Mouse (Mus musculus) forebrain, embryonic 13.5 days (tissue): ENCODE measurements around the gene Pde6d. TPM values are rescaled to one million over a fixed set of nuclear protein-coding genes. Genes with fewer than 3 reads are reported as not detected.
"Not testable (repeated sequence)": the region's sequence is repeated elsewhere in the genome, so short reads cannot be mapped to it uniquely, and the experiment has no call there.

Experiments used
- ATAC-seq: fragments of 200-750 bp; cut with Nextera tagmentation; 2 replicates; pipeline ENCODE4 v1.8.0; 2017
- H3K27ac ChIP-seq: fragments of 300-500 bp; sonication (generic); 2 replicates; pipeline ENCODE4 v1.5.1; 2015; ENCODE audit warnings: inconsistent platforms, mild to moderate bottlenecking, moderate library complexity
- H3K27me3 ChIP-seq: fragments of 300-500 bp; sonication (generic); 2 replicates; pipeline ENCODE4 v1.6.1; 2015; ENCODE audit warnings: mild to moderate bottlenecking, inconsistent platforms
- H3K36me3 ChIP-seq: fragments of 300-500 bp; sonication (generic); 2 replicates; pipeline ENCODE4 v1.6.1; 2015; ENCODE audit warnings: mild to moderate bottlenecking, inconsistent platforms; ENCODE audit not compliant: poor library complexity, severe bottlenecking
- H3K4me1 ChIP-seq: fragments of 300-500 bp; sonication (generic); 2 replicates; pipeline ENCODE4 v1.6.1; 2015; ENCODE audit warnings: inconsistent platforms
- H3K4me2 ChIP-seq: fragments of 300-500 bp; sonication (generic); 2 replicates; pipeline ENCODE4 v1.6.1; 2015; ENCODE audit warnings: inconsistent platforms, mild to moderate bottlenecking, moderate library complexity
- H3K4me3 ChIP-seq: fragments of 300-500 bp; sonication (generic); 2 replicates; pipeline ENCODE4 v1.5.1; 2015; ENCODE audit warnings: mild to moderate bottlenecking, inconsistent platforms
- H3K9ac ChIP-seq: fragments of 300-500 bp; sonication (generic); 2 replicates; pipeline ENCODE4 v1.6.1; 2015; ENCODE audit warnings: mild to moderate bottlenecking, inconsistent platforms
- H3K9me3 ChIP-seq: fragments of 300-500 bp; sonication (generic); replicated peaks from 2 replicates; pipeline ENCODE4 v1.6.1; 2016; ENCODE audit warnings: inconsistent platforms
- WGBS: fragments of 180-500 bp; shearing (Covaris S2); methylation state at CpG from one replicate; pipeline ENCODE4 v1.1.7; 2015; 5-methylcytosine and 5-hydroxymethylcytosine counted together
- polyA plus RNA-seq: library from polyadenylated mRNA; unstranded; fragments of >200 nt; fragmentation: Nextera tagmentation; extraction: Ambion mirVana; gene quantifications from 2 replicates; pipeline ENCODE4 v1.2.1, GENCODE M21; 2015

Gene Pde6d
- polyA plus RNA-seq, 1 experiment from 2014 or later, result 84.4 TPM

DNA sequence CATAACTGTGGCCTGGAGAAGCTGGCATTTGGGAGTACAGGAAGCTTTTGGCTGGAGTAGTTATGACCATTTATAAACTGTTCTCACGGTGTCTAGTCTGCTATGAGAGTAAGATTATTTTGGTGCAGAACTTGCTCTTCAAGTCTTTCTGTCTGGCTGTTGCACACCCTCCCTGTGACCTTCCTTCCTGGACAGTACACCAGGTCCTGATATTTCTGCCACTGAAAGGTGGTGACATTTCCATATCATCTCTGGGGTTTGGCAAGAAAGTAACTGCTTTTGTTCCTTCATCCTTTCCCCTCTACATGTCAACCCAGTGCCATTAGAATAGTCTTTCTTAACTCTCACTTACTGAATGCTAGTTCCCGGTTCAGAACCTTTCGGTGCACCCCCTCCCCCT, 23.2 kb downstream of the Pde6d start:
- H3K27me3 ChIP-seq, result no peaks in the 10 kb centered on the region
- no peaks in the 10 kb centered on the region for H3K9me3 ChIP-seq
- H3K9ac ChIP-seq, result no peak overlapping the region
- H3K4me2 ChIP-seq, result no peak overlapping the region
- H3K4me1 ChIP-seq, result no peaks in the 10 kb centered on the region
- H3K4me3 ChIP-seq, result no peak overlapping the region
- no peak for ATAC-seq
- WGBS, result 89% methylated on average over 3 of the region's 3 CpGs
- H3K27ac ChIP-seq, result no peak overlapping the region
- peaks cover 36% of the 10 kb centered on the region for H3K36me3 ChIP-seq

DNA sequence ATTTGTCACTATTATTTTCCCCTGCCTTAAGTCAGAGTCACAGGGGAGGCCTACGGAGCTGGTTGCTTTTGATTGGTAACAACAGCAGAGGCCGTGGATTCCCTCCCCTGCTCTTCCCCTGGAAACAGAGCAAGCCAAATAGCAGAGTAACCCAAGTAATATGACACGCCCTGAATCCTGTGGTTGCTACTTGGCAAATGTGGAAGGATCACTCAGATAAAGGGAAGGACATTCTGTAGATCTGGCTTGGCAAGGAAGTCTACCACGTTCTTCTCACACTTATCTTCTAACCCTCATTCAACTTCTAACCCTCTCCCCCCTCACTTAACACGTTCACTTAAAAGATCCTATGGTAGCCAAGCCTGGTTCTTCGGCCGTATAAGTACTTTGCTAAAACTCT, 24.6 kb downstream of the Pde6d start:
- Histone ChIP-seq H3K36me3 (peaks cover 22% of the 10 kb centered on the region), H3K4me2 (no peak overlapping the region)

DNA sequence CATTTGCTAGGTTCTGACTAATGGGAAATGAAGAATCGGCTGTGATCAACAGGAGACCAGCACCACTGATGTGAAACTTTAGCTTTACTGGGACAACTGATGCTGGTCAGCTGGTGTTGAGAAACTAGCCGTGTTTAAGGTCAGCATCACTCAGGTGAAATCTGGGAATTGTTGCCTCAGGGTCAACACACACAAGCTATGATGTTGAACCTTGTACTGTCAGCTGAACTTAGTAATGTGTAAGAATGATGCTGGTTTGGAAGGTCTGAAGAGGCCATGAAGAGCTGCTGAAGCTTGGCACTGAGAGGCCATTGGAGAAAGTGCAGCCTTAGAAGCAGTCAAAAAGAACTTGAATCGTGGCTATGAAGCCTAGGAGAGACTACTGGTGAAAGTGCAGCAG, 26.8 kb downstream of the Pde6d start:
- Histone ChIP-seq H3K4me3 (no peak overlapping the region), H3K27ac (no peak overlapping the region), H3K9ac (no peak overlapping the region), H3K36me3 (peaks cover 14% of the 10 kb centered on the region), H3K4me1 (no peaks in the 10 kb centered on the region), H3K4me2 (no peak overlapping the region), H3K9me3 (no peaks in the 10 kb centered on the region), H3K27me3 (no peaks in the 10 kb centered on the region)
- ATAC-seq, result no peak
- WGBS, result 90% methylated on average over 3 of the region's 3 CpGs

More for the DNA sequence above, 24.6 kb downstream of the Pde6d start:
- Histone ChIP-seq H3K9me3 (no peaks in the 10 kb centered on the region), H3K27me3 (no peaks in the 10 kb centered on the region), H3K9ac (no peak overlapping the region), H3K4me3 (no peak overlapping the region), H3K4me1 (no peaks in the 10 kb centered on the region), H3K27ac (no peak overlapping the region)
- 83% methylated on average over 7 of the region's 7 CpGs for WGBS
- ATAC-seq, result no peak

DNA sequence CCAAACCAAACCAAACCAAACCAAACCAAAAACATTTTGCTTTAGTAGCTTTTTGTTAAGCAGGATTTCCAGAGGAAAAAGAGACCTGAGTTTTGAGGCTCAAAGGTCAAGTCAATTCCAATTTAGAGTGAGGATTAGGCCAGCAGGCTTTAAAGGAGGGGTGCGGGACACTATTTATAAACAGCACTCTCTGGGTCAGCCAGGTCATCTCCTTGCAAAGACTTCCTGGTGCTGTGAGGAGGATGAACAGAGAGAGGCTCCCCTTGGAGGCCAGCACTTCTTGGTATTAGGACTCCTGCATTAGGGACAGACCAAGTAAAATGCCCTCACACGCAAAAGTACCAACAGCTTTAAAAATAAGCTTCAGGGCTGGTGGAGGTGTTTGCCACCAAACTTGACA, 30.6 kb downstream of the Pde6d start:
- no peak for ATAC-seq
- H3K4me2 ChIP-seq, result no peak overlapping the region
- WGBS, result 26% methylated on average over 2 of the region's 2 CpGs

DNA sequence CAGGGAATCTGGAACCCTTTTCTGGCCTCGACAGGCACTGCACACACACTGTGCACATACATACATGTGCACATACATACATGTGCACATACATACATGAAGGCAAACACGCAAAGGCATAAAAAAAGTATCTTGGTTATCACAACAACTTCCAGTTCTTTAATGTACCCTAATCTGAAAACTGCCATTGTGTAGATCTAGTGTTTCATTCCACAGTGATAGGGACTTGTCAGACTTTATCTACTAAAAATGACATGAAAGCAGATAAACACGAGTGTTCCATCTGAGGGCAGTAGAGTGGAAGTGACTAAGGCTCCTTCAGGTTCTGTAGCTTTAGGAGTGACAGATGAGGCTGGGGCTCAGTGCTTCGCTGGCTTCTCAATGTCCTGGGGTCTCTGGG, 31.1 kb downstream of the Pde6d start:
- Histone ChIP-seq H3K4me1 (0 out of 2 replicates have a peak, but pooled peaks cover 6% of the 10 kb centered on the region), H3K9me3 (no peaks in the 10 kb centered on the region), H3K9ac (no peak overlapping the region), H3K36me3 (peaks cover 22% of the 10 kb centered on the region; the same call in 1 of the 2 replicates), H3K4me2 (no peak overlapping the region), H3K27me3 (no peaks in the 10 kb centered on the region), H3K27ac (no peak overlapping the region), H3K4me3 (no peak overlapping the region)
- ATAC-seq, result no peak
- 84% methylated on average over 4 of the region's 4 CpGs for WGBS

More for the DNA sequence above, 30.6 kb downstream of the Pde6d start:
- Histone ChIP-seq H3K9me3 (no peaks in the 10 kb centered on the region), H3K9ac (no peak overlapping the region), H3K4me3 (no peak overlapping the region), H3K27me3 (no peaks in the 10 kb centered on the region), H3K27ac (no peak overlapping the region), H3K4me1 (0 out of 2 replicates have a peak, but pooled peaks cover 3% of the 10 kb centered on the region), H3K36me3 (peaks cover 20% of the 10 kb centered on the region)

DNA sequence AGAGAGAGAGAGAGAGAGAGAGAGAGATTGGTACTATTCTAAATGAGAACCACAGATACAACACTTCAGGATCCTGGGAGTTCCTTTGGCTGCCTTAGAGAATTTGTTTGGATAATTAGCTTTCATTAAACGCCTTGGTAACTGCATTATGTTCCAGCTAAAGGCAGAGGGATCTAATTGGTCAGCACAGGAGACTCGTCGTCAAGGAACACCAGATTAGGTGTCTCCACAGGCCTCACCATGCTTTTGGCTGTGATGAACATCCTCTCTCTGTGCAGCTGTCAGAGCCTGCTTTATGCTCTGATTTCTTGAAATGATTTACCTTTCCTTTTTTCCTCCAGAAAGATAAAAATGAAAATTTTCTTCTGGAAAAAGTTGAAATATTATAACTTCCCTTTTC, 35.6 kb downstream of the Pde6d start:
- H3K27ac ChIP-seq, result no peak overlapping the region
- peaks cover 60% of the 10 kb centered on the region for H3K36me3 ChIP-seq
- WGBS, result 13% methylated on average over 3 of the region's 3 CpGs
- no peak for ATAC-seq
- H3K27me3 ChIP-seq, result no peaks in the 10 kb centered on the region
- 0 out of 2 replicates have a peak, but pooled peaks cover 6% of the 10 kb centered on the region for H3K4me1 ChIP-seq
- H3K9me3 ChIP-seq, result no peaks in the 10 kb centered on the region
- H3K4me2 ChIP-seq, result no peak overlapping the region
- no peak overlapping the region for H3K4me3 ChIP-seq
- H3K9ac ChIP-seq, result no peak overlapping the region

DNA sequence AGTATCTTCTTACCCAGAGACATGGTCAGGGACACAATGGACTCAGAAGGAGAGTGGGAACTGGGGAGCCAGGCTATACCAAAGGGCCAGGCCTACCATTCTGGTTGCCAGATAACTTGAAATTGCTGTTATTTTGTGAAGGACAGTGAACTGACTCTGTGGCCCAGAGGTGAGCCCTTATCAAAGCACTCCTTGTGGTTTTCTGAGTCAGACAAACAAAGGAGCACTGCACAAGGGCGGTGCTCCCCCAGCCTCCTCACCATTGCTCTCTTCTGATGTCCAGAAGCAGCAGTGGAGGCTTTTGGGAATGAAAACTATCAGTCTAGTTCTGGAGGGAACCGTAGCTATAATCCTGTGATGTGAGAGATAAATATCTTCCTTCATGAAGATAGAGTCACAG, 39.8 kb downstream of the Pde6d start:
- H3K27ac ChIP-seq, result no peak overlapping the region
- 0 out of 2 replicates have a peak, but pooled peaks cover 6% of the 10 kb centered on the region for H3K4me1 ChIP-seq
- peaks cover 64% of the 10 kb centered on the region for H3K36me3 ChIP-seq
- no peaks in the 10 kb centered on the region for H3K9me3 ChIP-seq
- H3K27me3 ChIP-seq, result no peaks in the 10 kb centered on the region
- WGBS, result 97% methylated on average over 2 of the region's 2 CpGs
- no peak for ATAC-seq
- no peak overlapping the region for H3K4me3 ChIP-seq
- H3K9ac ChIP-seq, result no peak overlapping the region
- no peak overlapping the region for H3K4me2 ChIP-seq

DNA sequence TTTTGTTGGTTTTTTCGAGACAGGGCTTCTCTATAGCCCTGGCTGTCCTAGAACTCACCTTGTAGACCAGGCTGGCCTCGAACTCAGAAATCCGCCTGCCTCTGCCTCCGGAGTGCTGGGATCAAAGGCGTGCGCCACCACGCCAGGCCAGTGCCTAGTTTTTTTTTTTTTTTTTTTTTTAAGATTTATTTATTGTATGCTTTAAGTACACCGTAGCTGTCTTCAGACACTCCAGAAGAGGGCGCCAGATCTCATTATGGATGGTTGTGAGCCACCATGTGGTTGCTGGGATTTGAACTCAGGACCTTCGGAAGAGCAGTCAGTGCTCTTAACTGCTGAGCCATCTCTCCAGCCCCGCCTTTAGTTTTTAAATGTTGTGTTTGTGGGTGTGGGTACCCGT, 42.8 kb downstream of the Pde6d start:
- H3K9ac ChIP-seq, ATAC-seq, H3K4me2 ChIP-seq, H3K27ac ChIP-seq, H3K9me3 ChIP-seq, H3K4me1 ChIP-seq, H3K27me3 ChIP-seq, H3K4me3 ChIP-seq: not testable (repeated sequence)
- peaks cover 36% of the 10 kb centered on the region for H3K36me3 ChIP-seq
- WGBS, result 89% methylated on average over 12 of the region's 12 CpGs

DNA sequence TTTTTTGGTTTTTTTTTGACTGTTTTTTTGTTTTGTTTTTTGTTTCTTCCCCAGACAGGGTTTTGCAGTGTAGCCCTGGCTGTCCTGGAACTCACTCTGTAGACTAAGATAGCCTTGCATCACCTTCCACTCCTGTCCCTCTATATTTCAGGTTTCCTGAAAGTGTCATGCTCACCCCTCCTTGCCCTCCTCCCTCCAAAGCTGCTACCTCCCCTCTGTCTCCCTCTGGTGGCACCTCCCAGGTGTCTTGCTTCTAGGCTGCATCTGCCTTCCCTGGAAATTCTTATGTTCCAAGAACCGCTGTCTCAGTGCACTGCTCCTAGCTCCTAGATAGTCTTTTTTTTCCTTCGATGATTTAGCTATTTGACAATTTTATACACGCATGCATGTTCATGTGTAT, 44.0 kb downstream of the Pde6d start:
- Histone ChIP-seq H3K4me1 (no peaks in the 10 kb centered on the region), H3K36me3 (peaks cover 29% of the 10 kb centered on the region), H3K9me3 (no peaks in the 10 kb centered on the region), H3K27me3 (no peaks in the 10 kb centered on the region), H3K4me2 (no peak overlapping the region), H3K27ac (no peak overlapping the region), H3K9ac (no peak overlapping the region), H3K4me3 (no peak overlapping the region)
- no peak for ATAC-seq
- 57% methylated on average over 3 of the region's 3 CpGs for WGBS

DNA sequence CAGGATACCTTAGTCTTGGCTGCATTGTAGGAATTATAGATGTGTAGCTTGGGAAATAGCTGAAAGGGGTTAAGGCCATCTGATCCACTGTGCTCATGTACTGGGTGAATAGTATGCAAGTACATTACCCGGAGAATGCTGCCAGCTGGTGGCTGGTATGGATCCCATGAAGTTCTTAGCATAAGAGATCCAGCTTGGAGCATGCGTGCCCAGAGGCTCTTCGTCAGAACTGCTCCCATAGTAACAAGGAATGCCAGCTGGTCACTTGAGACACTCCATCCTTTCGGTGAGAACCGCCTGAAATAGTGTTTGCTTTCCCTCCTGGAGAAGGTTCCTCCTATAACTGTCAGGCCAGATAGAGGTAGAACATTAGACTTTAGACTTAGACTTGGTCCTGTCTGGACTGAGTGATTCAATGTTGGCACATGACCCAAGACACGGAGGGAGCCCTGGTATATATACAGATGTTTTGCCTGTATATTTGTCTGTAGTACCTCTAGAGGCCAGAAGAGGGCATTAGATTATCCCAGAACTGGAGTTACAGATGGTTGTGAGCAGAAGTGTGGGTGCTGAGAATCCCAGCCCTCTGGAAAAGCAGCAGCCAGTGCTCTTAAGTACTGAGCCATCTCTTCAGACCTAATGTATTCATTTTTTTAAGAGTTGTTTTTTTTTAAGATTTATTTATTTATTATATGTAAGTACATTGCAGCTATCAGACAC, 48.9 kb downstream of the Pde6d start:
- peaks cover 34% of the 10 kb centered on the region for H3K36me3 ChIP-seq
- H3K27ac ChIP-seq, result no peak overlapping the region; the same call in 1 of the 2 replicates
- no peak overlapping the region for H3K4me2 ChIP-seq
- no peak overlapping the region for H3K9ac ChIP-seq
- H3K9me3 ChIP-seq, result no peaks in the 10 kb centered on the region
- H3K27me3 ChIP-seq, result no peaks in the 10 kb centered on the region
- H3K4me1 ChIP-seq, result peaks cover 31% of the 10 kb centered on the region
- no peak overlapping the region for H3K4me3 ChIP-seq
- ATAC-seq, result no peak
- whole genome bisulfite sequencing, result 89% methylated on average over 6 of the region's 6 CpGs

DNA sequence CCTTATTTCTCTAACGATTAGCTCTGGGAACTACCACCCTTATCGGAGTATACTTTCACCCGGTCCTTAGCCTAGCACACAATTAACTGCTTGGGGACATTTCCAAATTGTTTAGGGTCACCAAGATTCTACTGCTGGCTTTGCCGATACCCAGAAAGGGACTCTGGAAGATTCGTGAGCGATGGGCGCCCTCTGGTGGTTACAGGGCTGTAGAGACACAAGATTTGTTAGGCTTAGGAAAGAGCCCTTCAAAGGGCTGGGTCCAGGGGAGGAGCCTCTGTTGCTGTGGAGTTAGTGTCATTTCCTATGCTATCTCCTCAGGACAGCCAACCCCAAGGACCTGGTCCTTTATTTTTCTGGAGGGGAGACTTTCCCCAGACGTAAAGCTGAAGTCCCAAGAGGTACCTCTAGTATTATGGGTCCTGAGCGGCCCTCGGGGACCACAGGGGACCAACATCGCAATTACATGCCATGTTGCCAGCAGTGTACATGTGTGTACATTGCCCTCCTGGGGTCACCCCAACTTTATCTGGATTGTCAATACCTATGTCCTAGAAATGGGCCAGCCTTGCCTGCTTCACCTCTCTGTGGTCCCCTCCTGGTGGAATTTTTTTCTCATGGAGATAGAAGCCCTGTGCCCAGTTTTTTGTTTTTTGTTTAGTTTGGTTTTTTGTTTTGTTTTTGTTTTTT, 49.9 kb downstream of the Pde6d start:
- Histone ChIP-seq H3K4me2 (peak overlapping the region; percentile 31), H3K4me3 (0 out of 2 replicates have a peak overlapping the region, but pooled peaks have one; percentile 17), H3K9ac (0 out of 2 replicates have a peak overlapping the region, but pooled peaks have one; percentile 41), H3K4me1 (peaks cover 31% of the 10 kb centered on the region), H3K27me3 (no peaks in the 10 kb centered on the region), H3K9me3 (no peaks in the 10 kb centered on the region), H3K36me3 (peaks cover 36% of the 10 kb centered on the region), H3K27ac (peak overlapping the region; percentile 76)
- ATAC-seq, result peak; percentile 59
- WGBS, result 25% methylated on average over 11 of the region's 11 CpGs

DNA sequence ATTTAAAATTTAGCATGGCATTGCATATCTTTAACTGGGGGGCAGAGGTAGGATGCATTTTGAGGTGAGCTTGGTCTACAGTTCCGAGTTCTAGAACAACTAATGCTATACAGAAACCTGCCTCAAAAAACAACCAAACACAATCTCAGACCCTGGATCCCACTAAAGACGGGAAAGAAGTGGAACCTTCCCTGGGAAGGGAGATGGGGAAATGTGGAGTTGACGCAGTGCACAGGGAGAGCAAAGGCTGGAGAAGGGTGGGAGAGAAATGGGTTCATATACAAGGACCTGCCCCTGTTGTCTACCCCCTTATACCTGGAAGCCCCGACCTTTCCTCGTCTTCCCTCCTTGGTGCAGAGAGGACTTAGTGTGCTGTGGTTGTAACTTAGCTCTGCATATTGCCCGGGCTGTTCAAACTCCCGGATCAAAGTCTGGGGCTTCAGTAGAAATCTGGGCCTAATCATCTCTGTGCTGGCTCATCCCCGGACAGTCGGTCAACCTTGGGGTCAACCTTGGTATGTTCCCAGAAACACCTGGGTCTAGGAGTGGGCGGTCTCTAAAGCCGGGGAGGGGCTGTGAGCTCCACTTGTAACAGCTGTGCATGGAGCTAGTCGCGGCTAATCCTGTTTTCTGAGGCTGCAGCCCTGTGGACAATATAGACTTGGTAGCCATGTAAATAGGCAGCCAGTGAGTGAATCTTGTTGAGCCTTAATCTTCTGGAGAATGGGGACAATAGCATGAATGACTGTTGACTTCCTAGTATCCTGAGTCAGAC, 50.7 kb downstream of the Pde6d start:
- Histone ChIP-seq H3K4me1 (peaks cover 31% of the 10 kb centered on the region), H3K36me3 (peaks cover 36% of the 10 kb centered on the region), H3K9me3 (no peaks in the 10 kb centered on the region), H3K27ac (peak overlapping the region; percentile 76), H3K27me3 (no peaks in the 10 kb centered on the region), H3K4me3 (peak overlapping the region; percentile 17; the same call in 1 of the 2 replicates), H3K4me2 (peak overlapping the region; percentile 31), H3K9ac (peak overlapping the region; percentile 41; the same call in 1 of the 2 replicates)
- peak; percentile 12 for ATAC-seq
- 5% methylated on average over 13 of the region's 13 CpGs for WGBS
